11 mouse cellular contexts compared by ENCODE assay signal in genomic region chr3:21986164-21986892, GRCm38 (mm10).
A peak's percentile ranks its signal among the peaks of the same experiment; 100 is the strongest.
DNase-seq lines count a peak whose midpoint lies in the region; ATAC-seq and TF ChIP-seq lines count a peak whose summit lies in the region.
"Had no signal": no experiment of that assay in that cellular context is flagged by ENCODE, and none has a peak within 500 bp of the region (broad histone marks: within the 10 kb centered on the region; RNA-seq: fewer than 3 reads in every experiment).

No protein-coding gene starts in this region.

- H3K9me3 ChIP-seq in intestine, embryonic 14.5 days (ENCODE audit: control insufficient read depth, low read length): 0 out of 2 replicates have a peak, but pooled peaks cover 3% of the 10 kb centered on the region

- no peak for TF ChIP-seq CTCF in small intestine, adult 2 months (IDR thresholded peaks at IDR 0.05; ENCODE audit: extremely low read depth, insufficient read length, insufficient replicate concordance, low read depth, low read length)

- no peaks in the 10 kb centered on the region for H3K27me3 ChIP-seq in intestine, embryonic 14.5 days (replicated peaks; ENCODE audit: control insufficient read depth, insufficient read depth, low read length)
- no peaks in the 10 kb centered on the region for H3K27me3 ChIP-seq in small intestine, adult 2 months (ENCODE audit: control insufficient read depth, insufficient read depth, low read length)

- TF ChIP-seq POLR2A in small intestine, adult 2 months (IDR thresholded peaks at IDR 0.05; ENCODE audit: low read depth, low read length): no peak

- H3K4me3 ChIP-seq in intestine, embryonic 14.5 days (ENCODE audit: low read depth, low read length): no peak overlapping the region
- no peak overlapping the region for H3K4me3 ChIP-seq in small intestine, adult 2 months (ENCODE audit: low read depth, low read length)

- DNase-seq in gastrocnemius, adult 18-20 months (ENCODE audit: low spot score): peak; percentile 78
- no peak for DNase-seq in gastrocnemius, postnatal 4 days (ENCODE audit: low spot score in 2 of 2)
- DNase-seq in intestine, embryonic 14.5 days (ENCODE audit: low spot score): no peak
- DNase-seq in liver: peak; percentile 24
- no peak for DNase-seq in right cerebral cortex, postnatal 14 days
- no peak for DNase-seq in frontal cortex, postnatal 36 days (ENCODE audit: low spot score in 2 of 2)
- DNase-seq in right cerebral cortex, postnatal 25 days: no peak
- DNase-seq: cerebellum, postnatal 14 days; lung, embryonic 14.5 days; thymus, postnatal 14 days had no signal

- no peak overlapping the region for H3K27ac ChIP-seq in intestine, embryonic 14.5 days (ENCODE audit: low read depth)
- H3K27ac ChIP-seq in small intestine, adult 2 months (ENCODE audit: insufficient read depth, low read depth, low read length): peak overlapping the region; percentile 100

- ATAC-seq in intestine, embryonic 14.5 days (replicated peaks; ENCODE audit: low FRiP score, low TSS enrichment, low read depth): peak; percentile 64

- H3K4me2 ChIP-seq in intestine, embryonic 14.5 days (ENCODE audit: low read length): no peak overlapping the region
- H3K4me2 ChIP-seq: lung, embryonic 14.5 days had no signal

- no peaks in the 10 kb centered on the region for H3K36me3 ChIP-seq in intestine, embryonic 14.5 days (ENCODE audit: control insufficient read depth, insufficient read depth, low read length)
- H3K36me3 ChIP-seq in small intestine, adult 2 months (ENCODE audit: control insufficient read depth, insufficient read depth, low read length): no peaks in the 10 kb centered on the region

- no peaks in the 10 kb centered on the region for H3K4me1 ChIP-seq in intestine, embryonic 14.5 days (replicated peaks; ENCODE audit: control insufficient read depth, insufficient read depth, low read length)
- peaks cover 20% of the 10 kb centered on the region for H3K4me1 ChIP-seq in small intestine, adult 2 months (ENCODE audit: control insufficient read depth, insufficient read depth, insufficient read length, low read length)

- H3K9ac ChIP-seq in intestine, embryonic 14.5 days (ENCODE audit: low read length): no peak overlapping the region
- H3K9ac ChIP-seq: lung, embryonic 14.5 days had no signal

- 53% methylated on average over 5 of the region's 5 CpGs for WGBS in intestine, embryonic 14.5 days
- WGBS in small intestine, adult 2 months: 17% methylated on average over 5 of the region's 5 CpGs

Comparison
In these comparisons a context has a peak if more than half of its experiments do, and no peak if none do; other contexts are left out.
1. DNase-seq: peak in gastrocnemius, adult 18-20 months (single experiment) and liver (single experiment); none in gastrocnemius, postnatal 4 days (0 of 2), intestine, embryonic 14.5 days (single experiment), right cerebral cortex, postnatal 14 days (single experiment), frontal cortex, postnatal 36 days (0 of 2) and right cerebral cortex, postnatal 25 days (single experiment).